Mouse (Mus musculus): ENCODE data around the gene Camk1g. TPM values are rescaled to one million over a fixed set of nuclear protein-coding genes. Genes with fewer than 3 reads are reported as not detected.
A peak's percentile ranks its signal among the peaks of the same experiment; 100 is the strongest.

The Camk1g gene
- total RNA-seq, 2 experiments from 2014 or later: 0.72 to 0.83 TPM

DNA sequence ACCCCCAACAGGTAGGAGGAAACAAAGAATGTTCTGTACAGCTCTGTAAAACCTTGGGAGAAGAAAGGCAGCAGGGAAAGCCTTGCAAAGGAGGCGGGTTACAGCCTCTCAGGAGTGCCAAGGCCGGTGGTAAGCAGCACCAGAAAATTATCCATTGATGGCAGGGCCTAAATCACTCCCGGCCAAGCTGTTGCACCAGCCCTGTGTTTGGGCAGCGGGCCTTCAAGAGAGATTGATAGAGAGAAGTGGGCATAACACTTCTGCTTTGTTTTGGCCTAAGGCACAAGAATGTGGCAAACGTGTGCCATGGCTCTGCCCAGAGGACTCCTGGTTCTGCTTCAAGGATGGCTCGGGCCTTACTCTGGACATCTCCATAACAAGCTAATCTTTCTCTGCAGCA is 9.5 kb upstream of the Camk1g start:
- no peak for DNase-seq
- intact Hi-C loops (cut with DNase I): loop anchor here (5.0 kb wide), 1 partner anchor 172 kb away; the partner anchor contains the start of gene Lamb3

DNA sequence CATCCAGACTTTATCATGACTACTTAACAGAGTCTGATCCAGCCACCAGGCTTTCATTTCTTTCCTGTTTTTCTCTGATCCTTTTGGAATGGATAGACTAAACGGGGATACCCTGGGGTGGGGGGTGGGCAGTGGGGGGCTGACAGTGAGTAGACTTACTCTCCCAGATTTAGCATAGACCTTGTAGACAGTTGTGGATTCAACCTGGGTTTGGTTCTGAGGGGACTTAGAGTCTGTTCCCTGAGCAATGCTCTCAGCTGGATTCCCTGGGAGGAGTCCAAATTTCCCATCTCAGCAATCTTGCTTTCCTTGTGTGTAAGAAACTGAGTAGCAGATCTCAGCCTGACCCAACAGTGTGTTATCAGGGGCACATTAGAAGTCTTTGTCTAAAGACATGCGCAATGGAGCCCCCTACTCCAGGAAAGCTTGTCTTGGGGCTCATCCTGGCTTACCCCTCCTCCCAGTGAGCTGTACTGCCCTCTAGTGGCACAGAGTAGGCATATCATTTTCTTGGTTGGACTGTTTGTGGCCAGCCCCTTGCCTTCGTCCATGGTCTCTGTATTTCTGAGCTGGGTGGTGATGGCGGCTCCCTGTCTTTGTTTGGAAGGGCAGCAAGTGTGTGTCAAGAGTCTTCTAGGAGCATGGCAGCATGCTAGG is 6.5 kb upstream of the Camk1g start:
- DNase-seq: peak; percentile 47 to 67
- intact Hi-C loops (cut with DNase I): loop anchor here (2.0 to 5.0 kb wide), 2 partner anchors 122 to 169 kb away; partner anchors contain the start of gene Lamb3

DNA sequence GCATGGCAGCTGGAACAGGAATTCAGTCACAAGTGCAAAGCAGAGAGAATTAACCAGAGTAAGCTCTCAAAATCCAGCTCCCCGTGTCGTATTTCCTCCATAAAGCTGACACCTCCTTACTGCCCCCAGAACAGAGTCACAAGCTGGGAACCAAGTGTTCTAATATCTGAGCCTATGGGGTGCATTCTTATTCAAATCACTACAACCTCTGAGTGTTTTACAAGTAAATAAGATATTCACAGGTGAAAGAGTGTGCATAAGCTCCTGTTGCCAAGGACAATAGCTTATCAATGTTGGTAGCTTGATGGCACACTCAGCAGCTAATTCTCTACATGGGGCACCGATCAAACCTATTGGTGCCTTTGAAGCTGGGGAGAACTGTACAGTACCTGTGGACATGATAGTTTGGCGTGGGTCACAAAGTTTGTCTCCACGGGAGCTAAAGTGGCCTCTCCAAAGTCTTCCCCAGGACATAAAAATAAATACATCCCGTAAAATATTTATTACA is 3.9 kb upstream of the Camk1g start:
- no peak for DNase-seq
- intact Hi-C loops (cut with DNase I): loop anchor here (2.0 kb wide), 1 partner anchor 43 kb away; no protein-coding TSS in a partner anchor

DNA sequence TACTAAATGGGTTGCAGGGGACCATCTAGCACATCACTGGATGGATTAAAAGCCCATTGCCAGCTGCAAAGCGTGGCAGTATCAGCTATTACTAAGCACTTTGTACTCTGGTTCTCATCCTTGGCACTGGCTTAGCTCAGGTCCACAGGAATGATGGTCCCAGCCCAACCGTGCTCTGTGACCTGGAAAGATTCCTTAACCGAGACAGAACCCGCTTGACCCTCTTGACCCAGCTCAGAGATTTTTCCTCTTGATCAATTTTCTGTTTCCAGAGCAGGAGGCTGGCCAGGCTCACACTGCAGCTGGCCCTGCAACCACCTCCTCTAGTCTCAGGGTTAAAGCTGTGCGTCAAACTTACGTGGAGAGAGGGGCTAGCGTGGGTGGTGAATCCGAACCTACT is 1.0 kb downstream of the Camk1g start:
- DNase-seq: no peak
- intact Hi-C loops (cut with DNase I): no loop called here

DNA sequence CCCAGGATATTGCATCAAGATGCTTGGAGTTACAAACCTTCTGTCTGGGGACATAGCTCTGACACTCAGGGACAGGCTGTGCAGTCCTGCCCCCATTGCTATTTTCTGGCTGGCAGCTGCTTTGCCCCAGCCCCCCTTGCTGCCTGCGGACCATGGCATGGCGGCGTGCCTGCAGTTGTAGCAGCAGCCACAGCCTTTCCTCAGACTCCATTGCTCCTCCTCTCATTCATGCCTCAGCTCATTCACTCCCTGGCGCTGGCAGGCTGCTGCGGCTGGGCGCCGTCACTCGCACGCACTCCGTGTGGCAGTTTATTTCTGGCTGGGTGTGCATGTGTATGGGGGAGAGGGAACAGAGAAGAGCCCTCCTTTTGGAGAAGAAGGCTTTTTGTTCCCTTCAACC is 2.0 kb downstream of the Camk1g start:
- intact Hi-C loops (cut with DNase I): no loop called here
- DNase-seq: peak; percentile 24 to 46

DNA sequence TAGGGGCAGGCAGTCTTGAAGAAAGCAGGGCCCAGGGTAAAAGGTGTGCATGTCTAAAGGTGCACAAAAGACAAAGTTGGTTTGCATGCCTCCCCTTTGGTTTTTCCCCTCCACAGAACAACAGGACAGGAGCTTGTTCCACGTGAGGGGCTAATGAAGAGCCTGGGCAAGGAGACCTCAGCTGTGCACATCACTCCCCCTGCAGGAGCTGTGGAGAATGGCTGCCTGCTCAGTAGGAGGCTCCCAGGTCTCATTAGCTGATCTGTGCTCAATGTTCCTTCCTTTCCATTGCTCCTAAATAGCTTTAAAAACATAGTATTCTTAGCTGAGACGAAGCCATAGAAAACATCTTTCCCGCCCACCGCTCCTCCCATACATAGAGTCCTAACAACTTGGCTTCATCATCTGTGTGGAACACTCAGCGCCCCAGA is 6.3 kb downstream of the Camk1g start:
- intact Hi-C loops (cut with DNase I): loop anchor here (1.0 kb wide), 1 partner anchor 34 kb away; no protein-coding TSS in a partner anchor
- peak; percentile 54 to 75 for DNase-seq

DNA sequence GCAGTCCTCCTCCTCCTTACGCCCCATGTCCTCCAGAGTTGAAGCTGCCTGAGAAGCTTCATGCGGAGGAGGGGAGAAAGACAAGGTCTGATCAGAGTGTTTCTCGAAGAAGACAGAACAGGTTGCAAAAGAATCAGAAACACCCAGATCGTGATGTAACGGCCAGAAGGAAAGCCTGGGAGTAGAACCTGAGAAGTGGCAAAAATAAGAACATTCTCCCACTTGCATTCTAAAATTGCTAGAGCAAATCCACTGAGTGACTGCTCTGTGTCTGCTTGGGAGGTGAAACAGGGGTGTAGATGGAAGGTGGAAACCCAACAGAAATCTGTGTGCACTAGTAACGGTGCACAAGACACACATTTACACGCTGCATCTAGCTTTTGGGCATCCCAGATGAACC is 8.0 kb downstream of the Camk1g start:
- intact Hi-C loops (cut with DNase I): no loop called here
- DNase-seq: no peak

DNA sequence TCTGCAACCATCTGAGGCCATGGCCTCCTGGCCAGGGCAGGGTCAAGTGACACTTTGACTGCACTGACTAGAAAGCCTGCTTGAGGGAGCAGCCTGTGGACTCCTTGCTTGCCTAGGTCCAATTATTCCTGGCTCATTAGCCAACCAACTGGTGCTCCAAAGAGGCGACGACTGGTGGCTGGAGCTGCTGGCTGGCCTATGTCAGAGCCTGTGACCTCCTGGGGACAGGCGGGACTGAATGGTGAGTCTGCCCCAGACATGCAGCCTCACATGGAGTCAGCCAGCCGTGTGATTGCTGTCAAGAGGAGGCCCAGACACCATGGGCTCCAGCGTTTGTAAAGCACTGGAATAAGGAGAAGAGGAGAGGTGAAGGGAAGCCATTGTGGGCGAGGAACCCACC is 8.9 kb downstream of the Camk1g start:
- intact Hi-C loops (cut with DNase I): no loop called here
- DNase-seq: no peak

DNA sequence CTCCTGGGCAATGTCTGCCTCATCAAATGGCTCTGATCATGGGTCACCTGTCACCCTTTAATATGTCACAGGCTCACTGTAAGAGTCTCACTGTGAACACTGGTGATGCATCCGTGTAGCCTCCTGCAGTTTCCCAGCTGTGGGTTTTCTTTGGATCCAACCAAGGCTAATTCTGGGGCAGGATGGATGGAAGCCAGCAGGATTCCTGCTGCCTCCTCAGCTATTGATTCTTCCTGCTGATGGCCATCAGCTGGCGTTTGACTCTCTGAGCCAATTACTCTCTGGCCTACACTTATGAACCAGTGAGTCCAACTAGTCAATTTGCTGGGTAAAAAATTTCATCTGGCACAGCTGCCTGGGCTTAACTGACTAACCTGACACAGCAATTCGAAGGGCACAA is 10.9 kb downstream of the Camk1g start:
- intact Hi-C loops (cut with DNase I): no loop called here
- no peak for DNase-seq

DNA sequence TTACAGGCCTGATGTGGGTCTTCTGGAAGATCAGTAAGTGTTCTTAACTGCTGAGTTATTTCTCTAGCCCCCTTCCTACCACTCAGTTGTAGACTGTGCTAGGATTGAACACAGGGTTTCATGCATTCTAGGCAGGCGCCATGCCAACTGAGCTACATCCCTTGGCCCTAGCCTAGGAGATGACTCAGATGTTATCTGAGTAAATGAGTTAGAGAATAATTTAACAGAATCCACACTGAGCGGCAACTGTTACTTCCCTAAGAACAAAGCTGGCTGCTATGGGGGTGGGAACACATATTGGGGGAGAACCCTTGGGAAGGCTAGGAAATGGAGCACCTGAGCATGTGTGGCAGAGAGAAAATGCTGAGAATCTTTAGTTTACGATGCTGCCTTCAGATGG is 18.5 kb downstream of the Camk1g start:
- no peak for DNase-seq
- intact Hi-C loops (cut with DNase I): no loop called here

DNA sequence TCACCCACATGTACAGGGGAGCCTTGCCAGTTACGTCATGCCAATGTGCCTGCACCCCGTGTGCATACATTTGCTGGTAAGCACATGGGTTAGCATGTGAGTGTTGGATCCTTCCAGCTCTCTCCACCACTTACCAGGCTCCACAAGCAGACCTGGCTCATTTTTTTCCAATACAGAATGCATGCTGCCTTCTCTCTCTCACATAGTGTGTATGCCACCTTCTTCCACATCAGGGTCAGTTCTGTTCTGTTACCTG is 19.6 kb downstream of the Camk1g start:
- DNase-seq: no peak
- intact Hi-C loops (cut with DNase I): no loop called here

DNA sequence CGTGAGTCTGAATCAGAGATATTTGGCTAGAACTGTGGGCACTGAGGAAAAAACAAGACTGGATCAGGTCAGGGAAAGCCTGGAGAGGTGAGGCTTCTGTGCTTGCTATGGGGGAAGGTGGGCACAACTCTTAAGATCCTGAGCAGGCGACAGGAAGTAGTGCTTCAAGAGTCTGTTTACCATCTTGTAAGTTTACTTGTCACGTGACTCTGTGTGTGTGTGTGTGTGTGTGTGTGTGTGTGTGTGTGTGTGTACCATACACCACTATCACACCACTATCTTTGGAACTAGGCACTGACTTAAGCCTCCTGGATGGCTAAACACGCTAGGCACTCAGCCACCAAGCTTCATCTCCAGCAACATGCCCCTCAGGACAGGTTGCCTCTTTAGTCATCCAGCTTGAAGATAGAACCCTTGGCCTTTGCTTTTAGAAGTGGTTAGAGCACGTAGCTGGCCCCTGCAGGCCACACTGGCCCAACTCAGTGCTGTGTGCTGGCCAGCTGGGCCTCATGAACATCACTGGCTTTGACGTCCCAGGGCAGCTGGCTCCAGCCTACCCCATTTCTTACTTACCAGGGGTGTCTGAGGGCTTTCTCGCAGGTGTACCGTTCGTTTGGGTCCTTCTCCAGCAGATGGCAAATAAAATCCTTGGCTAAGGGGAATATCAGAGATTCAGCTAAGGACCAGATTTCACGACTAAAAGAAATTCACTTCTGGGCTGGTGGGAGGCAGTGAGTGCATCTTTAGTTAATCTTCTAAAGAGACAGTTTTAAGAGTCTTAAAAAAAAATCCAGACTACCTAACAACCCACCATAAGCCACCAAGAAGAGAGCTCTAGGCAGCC is 20.2 kb downstream of the Camk1g start:
- DNase-seq: no peak
- intact Hi-C loops (cut with DNase I): no loop called here

DNA sequence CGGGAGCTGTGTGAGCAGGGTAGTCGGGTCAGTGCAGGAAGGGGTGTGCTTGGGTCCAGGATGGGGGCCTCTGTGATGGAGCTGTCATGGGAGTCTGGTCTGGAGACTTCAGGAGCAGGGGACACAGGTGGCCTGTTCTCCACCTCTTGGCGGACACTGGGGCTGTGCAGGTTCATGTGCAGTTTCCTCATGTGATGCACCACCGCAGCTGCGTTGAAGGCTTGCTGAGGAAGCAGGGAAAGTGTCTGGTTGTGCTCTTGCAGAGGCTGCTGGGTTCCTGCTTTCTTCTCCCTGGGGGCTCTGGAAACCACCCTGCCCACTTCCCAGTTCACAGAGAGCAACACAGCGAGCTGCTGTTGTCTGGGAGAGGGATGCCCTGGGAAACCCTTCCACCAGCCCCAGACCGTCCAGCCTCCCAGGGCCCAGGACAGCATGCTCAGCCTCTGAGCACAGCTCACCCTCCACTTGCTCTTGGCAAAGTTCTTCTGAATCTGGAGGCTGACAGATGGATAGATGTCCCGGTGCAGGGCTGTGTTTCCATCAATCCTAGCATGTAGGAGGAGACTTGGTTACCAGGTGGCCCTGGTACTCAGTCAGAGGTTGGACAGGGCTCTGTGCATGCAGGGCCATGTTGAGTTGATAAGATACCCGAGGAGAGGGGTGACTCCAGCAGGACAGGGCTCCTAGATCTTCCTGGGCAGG is 21.7 kb downstream of the Camk1g start:
- DNase-seq: no peak
- intact Hi-C loops (cut with DNase I): no loop called here

DNA sequence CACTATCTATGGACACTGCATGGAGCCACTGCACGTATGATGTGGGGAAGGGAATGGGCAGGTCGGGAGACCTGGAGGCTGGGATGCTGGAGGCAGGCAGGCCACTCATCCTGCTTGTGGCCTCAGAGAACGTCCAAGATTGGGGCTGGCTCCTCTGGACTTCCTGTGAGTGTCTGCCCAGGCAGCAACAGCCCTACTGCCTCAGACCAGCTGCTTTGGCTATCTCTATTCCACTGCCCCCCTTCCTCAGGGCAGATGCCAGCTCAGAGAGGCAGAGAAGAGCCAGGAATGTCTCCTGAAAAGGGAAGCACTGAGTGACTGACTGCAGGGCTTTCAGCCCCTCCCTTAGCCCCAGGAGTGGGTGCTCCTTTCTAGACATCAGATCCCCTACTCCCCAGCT is 23.2 kb downstream of the Camk1g start:
- intact Hi-C loops (cut with DNase I): no loop called here
- no peak for DNase-seq

DNA sequence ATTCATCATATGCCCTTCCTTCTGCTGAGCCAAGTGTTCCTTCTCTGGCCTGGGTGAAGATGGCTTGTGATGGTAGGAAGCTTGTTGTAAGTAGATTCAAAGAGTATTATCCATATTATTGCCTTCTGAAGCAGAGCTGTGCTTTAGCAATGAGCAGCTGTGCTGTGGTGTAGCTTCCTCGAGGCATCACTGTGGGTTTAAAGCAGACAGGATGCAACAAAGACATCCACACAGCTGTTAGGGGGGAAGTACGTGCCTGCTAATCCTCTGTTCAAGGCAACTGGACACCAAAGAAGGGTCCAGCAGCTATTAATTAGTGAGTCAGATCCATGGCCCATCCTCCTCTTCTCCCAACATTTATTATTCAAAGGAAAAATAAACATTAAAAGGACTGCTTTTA is 25.1 kb downstream of the Camk1g start:
- intact Hi-C loops (cut with DNase I): no loop called here
- DNase-seq: no peak

DNA sequence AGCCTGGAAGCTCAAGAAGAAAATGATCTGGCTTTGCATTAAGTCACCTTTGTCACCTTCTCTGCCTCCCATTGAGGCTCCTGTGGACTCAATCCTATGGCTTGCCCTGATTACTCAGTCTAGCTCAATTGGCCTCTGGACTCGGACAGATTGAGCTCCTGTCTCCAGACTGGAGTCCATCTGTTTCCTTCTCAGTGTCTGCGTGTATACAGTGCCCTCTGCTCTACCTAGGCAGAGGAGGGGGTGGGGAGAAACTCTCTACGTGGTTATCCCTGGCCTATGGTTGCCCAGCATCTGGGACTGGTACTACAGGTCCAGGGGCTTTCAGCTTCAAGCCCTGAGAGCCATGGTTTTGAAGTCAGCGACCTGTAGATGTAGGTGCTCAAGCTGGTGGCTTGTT is 26.2 kb downstream of the Camk1g start:
- intact Hi-C loops (cut with DNase I): no loop called here
- DNase-seq: no peak

DNA sequence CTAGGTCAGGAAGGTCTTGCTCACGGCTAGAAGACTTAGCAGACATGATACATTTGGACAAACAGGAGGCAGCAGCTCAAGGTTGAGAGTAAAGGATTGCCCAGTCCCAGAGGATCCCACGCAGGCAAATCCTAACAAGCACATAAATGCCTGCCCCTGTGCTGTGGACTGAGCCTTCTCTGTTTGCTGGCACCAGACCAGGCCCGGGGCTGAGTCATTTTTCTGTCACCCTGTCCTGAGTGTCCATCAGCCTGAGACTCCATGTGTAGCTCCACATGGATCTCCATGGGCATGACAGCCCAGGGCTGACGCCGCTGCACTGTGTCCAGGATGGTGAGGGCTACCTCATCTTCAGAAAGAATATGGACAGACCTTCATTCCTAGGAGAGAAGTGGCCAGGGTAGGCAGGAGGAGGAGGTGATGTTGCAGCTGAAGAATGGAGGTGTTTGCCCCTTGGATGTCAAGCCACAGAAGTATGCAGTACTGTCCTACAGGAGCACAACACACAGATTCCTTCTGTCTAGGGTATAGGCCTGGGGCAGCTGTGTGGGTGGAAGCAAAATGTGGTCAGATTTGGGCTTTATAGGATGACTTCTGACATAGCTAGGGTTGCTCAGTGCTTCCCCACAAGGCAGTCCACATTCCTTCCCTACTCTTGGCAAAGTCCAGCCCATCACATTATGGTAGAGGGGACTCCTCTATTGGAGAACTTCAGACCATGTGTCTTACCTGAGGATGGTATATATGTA is 27.7 kb downstream of the Camk1g start:
- intact Hi-C loops (cut with DNase I): no loop called here
- DNase-seq: no peak

DNA sequence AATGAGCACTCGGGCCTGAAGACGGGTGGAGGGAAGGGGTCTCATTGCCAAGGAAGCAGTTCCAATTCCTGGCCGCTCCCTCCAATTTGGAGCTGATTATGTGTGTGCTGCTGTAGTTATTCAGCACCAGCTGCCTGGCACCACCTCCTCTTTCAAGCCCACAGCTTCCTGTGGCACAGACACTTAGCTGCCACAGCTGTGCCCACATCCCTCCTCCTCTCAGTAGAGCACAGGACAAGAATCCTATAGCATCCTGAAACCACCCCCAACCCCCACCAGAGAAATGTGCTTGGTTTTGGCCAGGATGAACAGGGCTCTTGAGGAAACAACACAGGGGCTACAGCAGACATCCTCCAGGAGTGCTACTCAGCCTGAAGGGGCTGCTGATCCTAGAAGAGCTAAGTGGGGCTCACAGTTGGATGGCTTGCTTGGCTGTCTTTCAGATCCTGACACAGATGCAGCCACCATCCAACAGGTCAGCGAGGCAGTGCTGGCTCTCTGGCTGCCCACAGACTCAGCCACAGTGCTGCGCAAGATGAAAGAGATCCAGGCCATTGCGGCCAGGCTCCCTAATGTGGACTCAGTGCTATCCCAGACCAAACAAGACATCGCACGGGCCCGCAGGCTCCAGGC is 31.6 kb downstream of the Camk1g start:
- DNase-seq: no peak
- intact Hi-C loops (cut with DNase I): no loop called here

DNA sequence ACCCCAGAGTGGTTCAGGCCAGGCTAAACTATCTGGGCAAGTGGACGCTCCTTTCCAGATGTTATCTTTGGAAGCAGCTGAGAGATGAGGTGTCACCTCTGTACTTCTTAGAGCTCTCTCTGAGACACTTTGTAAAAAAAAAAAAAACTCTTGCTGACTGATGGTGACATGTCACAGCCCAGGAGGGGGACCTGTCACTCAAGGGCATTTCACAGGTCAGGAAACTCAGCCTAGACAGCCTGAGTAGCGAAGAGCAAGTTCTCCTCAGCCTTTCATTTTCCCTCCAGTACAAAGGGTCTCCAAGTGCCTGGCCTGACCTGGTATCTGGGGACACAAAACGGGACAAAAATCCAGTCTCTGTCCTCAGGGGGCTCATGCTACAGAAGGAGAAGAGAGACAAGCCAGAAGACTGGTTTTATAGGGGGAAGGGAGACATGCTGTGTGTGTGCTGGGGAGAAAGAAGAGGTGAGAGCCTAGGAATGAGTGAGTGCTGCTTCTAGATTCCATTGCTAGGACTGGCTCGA is 32.2 kb downstream of the Camk1g start:
- no peak for DNase-seq
- intact Hi-C loops (cut with DNase I): no loop called here

DNA sequence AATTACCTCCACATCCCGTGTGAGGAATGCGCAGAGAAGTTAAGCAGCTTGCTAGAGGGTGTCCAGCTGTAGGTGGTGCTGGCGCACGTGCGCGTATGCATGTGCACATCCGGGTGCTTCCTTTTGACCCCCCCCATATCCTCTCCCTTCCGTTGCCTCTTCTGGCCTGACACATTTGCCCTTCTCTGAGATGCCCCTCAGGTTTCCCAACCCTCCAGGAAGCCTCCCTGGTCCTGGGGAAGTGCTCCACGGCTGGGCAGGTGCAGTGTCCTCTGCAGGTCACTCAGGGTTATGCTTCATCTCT is 33.1 kb downstream of the Camk1g start:
- DNase-seq: no peak
- intact Hi-C loops (cut with DNase I): no loop called here
